Mouse (Mus musculus): Measurements from ENCODE around the gene Sirpb1b. TPM values are rescaled to one million over a fixed set of nuclear protein-coding genes. Genes with fewer than 3 reads are reported as not detected.
"Not testable (repeated sequence)": the region's sequence is repeated elsewhere in the genome, so short reads cannot be mapped to it uniquely, and the experiment has no call there.

Gene Sirpb1b
- polyA plus RNA-seq, 1 experiment from 2014 or later: not detected

DNA sequence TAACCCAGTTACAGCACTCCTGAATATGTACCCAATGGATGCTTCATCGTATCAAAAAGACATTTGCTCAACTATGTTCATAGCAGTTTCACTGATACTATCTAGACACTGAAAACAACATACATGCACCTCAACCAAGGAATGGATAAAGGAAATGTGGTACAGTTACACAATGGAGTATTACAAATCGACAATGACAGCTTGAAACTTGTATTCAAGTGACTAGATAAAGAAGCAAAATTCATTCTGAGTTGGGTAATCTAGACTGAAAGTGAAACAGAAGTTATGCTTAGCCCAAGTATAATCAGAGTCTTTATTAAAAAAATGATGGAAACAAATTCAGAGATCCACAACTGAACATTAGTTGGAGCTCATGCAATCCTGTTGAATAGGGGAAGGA is 100.0 kb downstream of the Sirpb1b start:
- H3K27me3 ChIP-seq (ENCODE audit: control insufficient read depth, insufficient read depth, low read length); H3K9ac ChIP-seq (ENCODE audit: low read length); H3K36me3 ChIP-seq (ENCODE audit: control insufficient read depth, insufficient read depth, low read length); H3K4me3 ChIP-seq (ENCODE audit: low read depth, low read length); H3K4me2 ChIP-seq (ENCODE audit: low read depth, low read length, severe bottlenecking); ATAC-seq (replicated peaks; ENCODE audit: low FRiP score); H3K27ac ChIP-seq (ENCODE audit: low read depth, low read length); H3K9me3 ChIP-seq (ENCODE audit: control insufficient read depth, low read length); H3K4me1 ChIP-seq (replicated peaks; ENCODE audit: control insufficient read depth, insufficient read depth, low read length); DNase-seq (ENCODE audit: low spot score): not testable (repeated sequence)
- 95% methylated on average over 1 of the region's 2 CpGs for WGBS

DNA sequence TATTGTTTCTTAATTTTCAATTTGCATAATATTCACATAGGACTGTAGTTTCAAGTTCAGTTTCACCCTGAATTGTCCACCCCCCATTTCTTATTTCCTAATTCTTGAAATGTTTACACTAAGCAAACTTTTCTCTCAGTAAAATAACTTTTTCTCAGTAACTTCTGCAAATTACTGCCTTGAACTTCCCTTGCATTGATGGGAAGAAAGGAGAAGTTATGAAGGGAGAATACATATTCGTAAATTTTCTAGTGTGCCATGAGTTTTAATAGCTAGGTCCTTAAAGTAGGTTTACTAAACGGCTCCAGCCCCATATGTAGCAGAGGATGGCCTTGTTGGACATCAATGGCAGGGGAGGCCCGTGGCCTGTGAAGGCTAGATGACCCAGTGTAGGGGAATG is 104.7 kb downstream of the Sirpb1b start:
- not testable (repeated sequence) for H3K27me3 ChIP-seq (ENCODE audit: control insufficient read depth, insufficient read depth, low read length); H3K4me2 ChIP-seq (ENCODE audit: low read depth, low read length, severe bottlenecking); DNase-seq (ENCODE audit: low spot score); H3K9me3 ChIP-seq (ENCODE audit: control insufficient read depth, low read length); ATAC-seq (replicated peaks; ENCODE audit: low FRiP score); H3K9ac ChIP-seq (ENCODE audit: low read length); H3K4me3 ChIP-seq (ENCODE audit: low read depth, low read length); H3K4me1 ChIP-seq (replicated peaks; ENCODE audit: control insufficient read depth, insufficient read depth, low read length); H3K27ac ChIP-seq (ENCODE audit: low read depth, low read length); H3K36me3 ChIP-seq (ENCODE audit: control insufficient read depth, insufficient read depth, low read length)
- WGBS: 50% methylated on average over 1 of the region's 3 CpGs

Other genes starting within 250 kb of the Sirpb1b start
- gene Gm9733, start 242.8 kb downstream of the Sirpb1b start, polyA plus RNA-seq (2014; fragmentation: Nextera tagmentation; extraction: Ambion mirVana): not detected in 2 replicates
- not detected in 2 replicates for gene Sirpb1a, start 148.5 kb downstream of the Sirpb1b start, polyA plus RNA-seq (2014; fragmentation: Nextera tagmentation; extraction: Ambion mirVana)